Mouse (Mus musculus) bone marrow, adult 2 months (tissue): Measurements from ENCODE around the gene Btbd8.

Source experiments
- CTCF ChIP-seq: fragments of 200-500 bp; IDR thresholded peaks from 2 replicates; pipeline ENCODE4 v1.5.1; 2011; ENCODE audit warnings: low read length, control low read depth; ENCODE audit not compliant: control insufficient read depth, insufficient read depth
- POLR2A ChIP-seq: fragments of 200-500 bp; IDR thresholded peaks from 2 replicates; pipeline ENCODE4 v1.6.1; 2011; ENCODE audit warnings: low read depth, mild to moderate bottlenecking, control low read depth, low read length, borderline replicate concordance; ENCODE audit not compliant: control insufficient read depth

DNA sequence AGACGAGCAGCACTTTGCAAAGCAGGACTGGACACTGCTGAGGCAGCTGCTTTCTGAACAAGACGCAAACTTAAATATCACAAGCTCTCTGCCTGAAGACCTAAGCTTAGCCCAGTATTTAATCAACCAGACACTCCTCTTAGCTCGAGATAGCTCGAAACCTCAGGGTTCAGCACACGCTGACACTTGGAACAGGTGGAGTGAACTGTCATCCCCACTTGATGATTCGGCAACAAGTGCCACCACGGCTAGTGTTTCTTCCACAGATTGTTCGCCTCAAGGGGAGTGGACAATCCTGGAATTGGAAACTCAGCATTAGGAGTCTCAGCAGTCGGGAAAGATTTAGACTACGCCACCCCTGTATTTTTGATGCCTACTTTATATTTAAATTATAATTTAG lies 72.7 kb downstream of the Btbd8 start:
- TF ChIP-seq CTCF (no peak), POLR2A (no peak)
